Mouse (Mus musculus): ENCODE measurements around the gene Por. TPM values are rescaled to one million over a fixed set of nuclear protein-coding genes. Genes with fewer than 3 reads are reported as not detected.

Por gene
- polyA plus RNA-seq (2015; fragmentation: Nextera tagmentation; extraction: Ambion mirVana), result 92.7 and 99.2 TPM in 2 replicates

DNA sequence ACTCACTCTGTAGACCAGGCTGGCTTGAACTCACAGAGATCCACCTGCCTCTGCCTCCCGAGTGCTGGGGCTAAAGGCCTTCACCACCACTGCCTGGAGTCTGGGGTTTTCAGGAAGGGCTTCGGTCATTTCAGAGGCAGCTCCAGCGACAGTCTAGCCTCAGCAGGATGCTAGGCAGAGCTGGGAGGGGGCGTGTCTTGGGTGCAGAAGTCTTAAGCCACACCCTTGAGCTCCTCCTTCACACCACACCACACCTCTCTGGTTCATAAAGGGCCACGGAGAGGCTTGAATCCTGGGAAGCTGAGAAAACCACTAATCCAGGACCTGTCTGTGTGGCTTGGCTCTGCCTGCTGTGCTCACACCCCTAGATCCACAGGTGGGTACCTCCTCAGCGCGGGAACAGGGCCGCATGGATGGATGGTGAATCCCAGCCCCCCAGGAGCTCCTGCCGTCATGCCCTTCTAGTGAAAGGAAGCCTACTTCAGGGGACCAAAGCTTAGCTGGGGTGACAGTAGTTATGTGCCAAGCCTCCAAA, at the start of gene Por:
Por (plus strand) TSS at position 293 of the 535 bp plus-strand sequence.

DNA sequence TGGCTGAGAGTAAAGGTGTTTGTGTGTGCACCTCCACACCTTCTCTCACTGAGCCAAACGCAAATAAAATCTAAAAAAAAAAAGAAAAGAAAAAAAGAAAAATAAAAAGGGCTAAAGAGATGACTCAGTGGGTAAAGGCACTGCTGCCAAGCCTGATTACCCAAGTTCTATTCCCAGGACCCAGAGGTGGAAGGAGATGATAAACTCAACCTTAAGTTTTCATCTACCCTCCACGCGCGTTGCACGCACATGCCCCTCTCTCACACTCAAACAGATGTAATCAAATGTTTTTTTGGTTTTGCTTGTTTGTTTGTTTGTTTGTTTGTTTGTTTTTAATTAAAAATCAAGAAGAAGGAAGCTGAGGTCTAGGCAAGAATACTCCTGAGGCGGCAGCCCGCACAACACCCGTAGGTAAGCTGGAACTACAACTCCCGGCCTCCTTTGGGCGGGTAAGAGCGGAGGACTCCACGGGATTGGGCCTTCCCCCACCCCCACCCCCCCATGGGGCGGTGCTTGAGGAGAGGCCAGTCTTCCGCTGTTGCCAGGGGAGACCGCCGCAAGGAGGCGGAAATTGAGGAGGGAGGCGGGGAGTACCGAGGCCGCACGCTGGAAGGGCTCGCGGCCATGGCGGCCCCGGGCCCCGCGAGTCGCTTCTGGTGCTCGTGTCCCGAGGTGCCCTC, 37.6 kb upstream of the Por start, which contains the start of gene Rhbdd2:
Rhbdd2 (plus strand) TSS at position 502 of the 680 bp plus-strand sequence.

DNA sequence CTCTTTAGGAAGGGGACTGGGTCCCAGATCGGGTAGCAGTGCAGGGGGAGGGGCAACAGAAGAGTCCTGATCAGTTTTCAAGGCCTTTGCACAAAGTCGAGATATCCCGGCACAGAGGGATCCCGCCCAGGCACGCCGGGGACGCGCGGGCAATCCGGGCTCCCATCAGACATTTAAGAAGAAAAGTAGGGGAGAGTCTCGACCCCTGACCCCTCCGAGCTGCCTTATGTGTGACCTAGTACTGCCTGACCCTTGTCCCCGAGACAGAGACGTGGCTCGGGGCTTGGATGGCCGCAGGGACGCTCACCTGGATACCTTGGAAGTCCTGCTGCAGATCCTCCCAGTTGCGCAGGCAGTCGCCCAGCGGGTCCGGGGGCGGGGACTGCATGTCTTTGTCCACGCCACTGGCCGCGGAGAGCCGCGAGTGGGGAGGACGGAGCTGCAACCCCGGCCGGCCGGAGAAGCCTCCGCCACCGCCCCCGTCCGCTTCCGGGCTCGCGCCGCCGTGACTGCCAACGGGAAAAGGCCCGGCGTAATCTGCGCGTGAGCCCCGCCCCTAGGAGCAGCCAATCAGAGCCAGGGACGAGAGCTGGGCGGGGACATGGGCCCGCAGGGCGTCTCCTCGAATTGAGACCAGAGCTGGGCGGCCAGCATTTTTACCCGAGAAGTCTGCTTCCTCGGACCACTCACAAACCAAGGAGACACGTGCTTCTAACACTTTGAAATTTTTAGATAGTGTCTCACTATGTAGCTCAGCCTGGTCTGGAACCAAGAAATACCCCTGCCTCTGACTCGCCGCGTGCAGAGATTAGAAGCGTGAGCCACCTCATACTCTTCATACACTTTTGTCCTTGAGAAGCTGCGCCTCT, 74.1 kb downstream of the Por start, which contains the start of gene Tmem120a:
Tmem120a (minus strand) TSS at position 708 of the 869 bp plus-strand sequence.

DNA sequence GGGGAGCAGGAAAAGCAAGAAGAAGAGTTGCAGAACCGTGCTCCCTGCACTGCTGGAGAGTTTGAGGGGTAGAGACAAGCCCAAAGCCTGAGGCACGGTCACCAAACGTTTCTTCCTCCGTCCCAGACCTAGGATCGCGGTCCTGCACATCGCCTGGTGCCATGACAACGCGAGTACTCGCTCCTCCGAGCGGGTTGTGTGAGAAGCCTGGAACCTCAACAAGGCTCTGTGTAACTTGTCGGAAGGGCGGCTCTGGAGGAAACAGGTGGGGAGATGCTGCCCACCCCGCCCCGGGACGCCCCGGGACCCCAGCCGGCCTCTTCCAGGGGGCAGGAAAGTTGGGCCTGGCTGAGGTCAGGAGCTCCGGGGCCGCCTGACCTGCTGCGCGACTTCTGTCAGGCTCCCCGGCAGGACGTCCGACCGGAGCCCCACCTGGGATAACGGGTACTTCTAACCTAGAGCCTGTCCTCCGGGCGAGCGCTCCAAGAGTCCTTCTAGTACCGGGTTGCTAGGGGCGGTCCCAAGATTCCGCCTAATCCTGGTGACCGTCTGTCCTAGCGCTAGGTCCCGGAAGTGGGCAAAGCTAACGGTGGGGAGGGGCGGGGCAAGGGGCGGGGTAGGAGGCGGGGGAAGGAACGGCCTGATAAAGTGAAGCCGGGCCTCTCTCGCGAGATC, 108.1 kb downstream of the Por start, which contains the start of gene Styxl1:
Styxl1 (minus strand) TSS at position 590 of the 675 bp plus-strand sequence.

DNA sequence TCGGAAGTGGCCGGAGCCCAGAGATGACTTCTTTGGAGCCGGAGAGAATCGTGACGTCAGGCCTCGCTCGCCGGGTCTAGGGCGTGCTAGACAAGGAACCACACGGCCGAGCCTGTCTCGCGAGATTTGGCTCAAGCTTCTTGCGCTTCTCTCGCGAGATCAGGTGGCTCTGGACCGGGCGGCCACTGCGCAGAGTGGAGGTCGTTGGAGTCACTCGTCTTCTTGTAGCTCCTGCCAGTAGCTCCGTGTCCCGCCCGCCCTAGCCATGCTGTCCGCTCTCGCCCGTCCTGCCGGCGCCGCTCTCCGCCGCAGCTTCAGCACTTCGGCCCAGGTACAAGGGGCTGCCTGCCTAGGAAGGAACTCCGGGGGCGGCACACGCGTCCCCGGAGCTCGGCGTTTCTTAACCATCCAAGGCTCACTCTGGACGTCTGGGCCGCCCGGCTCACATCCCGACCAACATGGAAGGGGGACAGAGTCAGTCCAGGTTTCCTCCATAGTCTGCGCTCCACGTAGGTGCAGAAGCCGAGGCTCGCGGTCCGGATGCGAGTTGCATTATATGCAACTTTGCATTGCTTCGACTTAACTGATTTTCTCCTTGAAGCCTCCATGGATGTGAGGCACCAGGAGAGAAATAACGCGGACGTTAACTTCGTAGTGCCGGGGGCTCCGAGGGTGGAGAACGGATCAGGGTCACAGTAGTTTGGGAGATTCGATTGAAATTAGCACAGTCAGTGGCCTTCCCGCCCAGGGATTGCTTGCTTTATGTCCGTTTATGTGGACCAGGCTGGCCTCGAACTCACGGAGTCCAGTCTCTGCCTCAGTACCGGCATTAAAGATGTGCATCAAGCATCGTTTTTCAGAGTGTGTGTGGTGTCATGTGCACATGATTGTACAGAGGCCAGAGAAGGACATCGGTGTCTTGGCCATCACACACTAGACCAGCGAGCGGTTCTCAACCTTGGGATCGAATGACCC, 108.9 kb downstream of the Por start, which contains the start of gene Mdh2:
Mdh2 (plus strand) TSS at position 10 of the 975 bp plus-strand sequence.

Small RNA genes lying within 50 kb of the gene (microRNA-seq; reads per million reads assigned to microRNA genes)
- not detected for gene Mir7034

Other genes with a start within 250 kb of the Por start
- 19.1 and 20.3 TPM in 2 replicates for gene Hip1, start 124.9 kb upstream of the Por start, polyA plus RNA-seq (2015; fragmentation: Nextera tagmentation; extraction: Ambion mirVana)
- gene Ccl26, start 106.5 kb upstream of the Por start, polyA plus RNA-seq (2015; fragmentation: Nextera tagmentation; extraction: Ambion mirVana), result not detected in 2 replicates
- 6.7 and 16.6 TPM in 2 replicates for gene Ccl24, start 97.0 kb upstream of the Por start, polyA plus RNA-seq (2015; fragmentation: Nextera tagmentation; extraction: Ambion mirVana)
- 37.3 and 37.9 TPM in 2 replicates for gene Rhbdd2, start 37.4 kb upstream of the Por start, polyA plus RNA-seq (2015; fragmentation: Nextera tagmentation; extraction: Ambion mirVana)
- gene Tmem120a, start 74.4 kb downstream of the Por start, polyA plus RNA-seq (2015; fragmentation: Nextera tagmentation; extraction: Ambion mirVana), result 47.9 and 51.3 TPM in 2 replicates
- 0.33 TPM in 1 of 2 replicates, not detected in the other for gene Styxl1, start 108.4 kb downstream of the Por start, polyA plus RNA-seq (2015; fragmentation: Nextera tagmentation; extraction: Ambion mirVana)
- gene Mdh2, start 108.4 kb downstream of the Por start, polyA plus RNA-seq (2015; fragmentation: Nextera tagmentation; extraction: Ambion mirVana), result 459 and 476 TPM in 2 replicates
- 0.10 and 0.12 TPM in 2 replicates for gene Srrm3, start 136.9 kb downstream of the Por start, polyA plus RNA-seq (2015; fragmentation: Nextera tagmentation; extraction: Ambion mirVana)
- gene Hspb1, start 217.9 kb downstream of the Por start, polyA plus RNA-seq (2015; fragmentation: Nextera tagmentation; extraction: Ambion mirVana), result 1,184 and 1,507 TPM in 2 replicates